Mouse (Mus musculus): ENCODE measurements around the gene Slc26a11. TPM values are rescaled to one million over a fixed set of nuclear protein-coding genes. Genes with fewer than 3 reads are reported as not detected.
"Not testable (repeated sequence)": the region's sequence is repeated elsewhere in the genome, so short reads cannot be mapped to it uniquely, and the experiment has no call there.

Gene Slc26a11
- polyA plus RNA-seq, 1 experiment from 2014 or later: 2.3 TPM

DNA sequence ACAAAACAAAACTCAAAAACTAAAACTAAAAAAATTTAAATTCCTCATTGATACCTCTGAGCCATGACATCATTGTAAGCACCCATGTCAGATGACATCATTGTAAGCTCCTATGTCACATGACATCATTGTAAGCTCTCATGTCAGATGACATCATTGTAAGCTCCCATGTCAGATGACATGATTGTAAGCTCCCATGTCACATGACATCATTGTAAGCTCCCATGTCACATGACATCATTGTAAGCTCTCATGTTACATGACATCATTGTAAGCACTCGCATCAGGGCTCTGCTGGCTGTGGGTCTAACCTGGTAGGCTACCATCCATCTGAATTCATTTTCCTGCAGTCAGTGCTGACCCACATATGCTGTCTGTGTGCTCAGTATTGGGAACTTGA is 23.2 kb downstream of the Slc26a11 start:
- H3K4me1 ChIP-seq (ENCODE audit: control insufficient read depth, low read depth, low read length): no peaks in the 10 kb centered on the region; the same call in 1 of the 2 replicates
- ATAC-seq (ENCODE audit: low read depth): no peak
- H3K27ac ChIP-seq (ENCODE audit: low read length): no peak overlapping the region
- H3K9me3 ChIP-seq (replicated peaks; ENCODE audit: control insufficient read depth, low read length): no peaks in the 10 kb centered on the region
- 72% methylated on average over 1 of the region's 1 CpGs for WGBS (ENCODE audit: insufficient replicate concordance)
- no peak overlapping the region for H3K4me2 ChIP-seq (ENCODE audit: low read depth, low read length)
- no peak overlapping the region for H3K4me3 ChIP-seq (ENCODE audit: low read depth, low read length)
- H3K9ac ChIP-seq (ENCODE audit: low read depth, low read length): no peak overlapping the region
- H3K27me3 ChIP-seq (ENCODE audit: control insufficient read depth, insufficient read depth, low read depth, low read length): no peaks in the 10 kb centered on the region
- no peaks in the 10 kb centered on the region for H3K36me3 ChIP-seq (ENCODE audit: control insufficient read depth, insufficient read depth)

- Histone ChIP-seq H3K4me3 (ENCODE audit: low read depth, low read length) (no peak overlapping the region), H3K9me3 (replicated peaks; ENCODE audit: control insufficient read depth, low read length) (no peaks in the 10 kb centered on the region), H3K36me3 (ENCODE audit: control insufficient read depth, insufficient read depth) (no peaks in the 10 kb centered on the region), H3K4me1 (ENCODE audit: control insufficient read depth, low read depth, low read length) (no peaks in the 10 kb centered on the region), H3K27ac (ENCODE audit: low read length) (no peak overlapping the region), H3K27me3 (ENCODE audit: control insufficient read depth, insufficient read depth, low read depth, low read length) (no peaks in the 10 kb centered on the region), H3K4me2 (ENCODE audit: low read depth, low read length) (no peak overlapping the region), H3K9ac (ENCODE audit: low read depth, low read length) (no peak overlapping the region)
- WGBS (ENCODE audit: insufficient replicate concordance): 59% methylated on average over 9 of the region's 9 CpGs
- no peak for ATAC-seq (ENCODE audit: low read depth)
These were observed 26.4 kb downstream of the Slc26a11 start for GRCm38 (mm10) chr11:119381631-119382337.

DNA sequence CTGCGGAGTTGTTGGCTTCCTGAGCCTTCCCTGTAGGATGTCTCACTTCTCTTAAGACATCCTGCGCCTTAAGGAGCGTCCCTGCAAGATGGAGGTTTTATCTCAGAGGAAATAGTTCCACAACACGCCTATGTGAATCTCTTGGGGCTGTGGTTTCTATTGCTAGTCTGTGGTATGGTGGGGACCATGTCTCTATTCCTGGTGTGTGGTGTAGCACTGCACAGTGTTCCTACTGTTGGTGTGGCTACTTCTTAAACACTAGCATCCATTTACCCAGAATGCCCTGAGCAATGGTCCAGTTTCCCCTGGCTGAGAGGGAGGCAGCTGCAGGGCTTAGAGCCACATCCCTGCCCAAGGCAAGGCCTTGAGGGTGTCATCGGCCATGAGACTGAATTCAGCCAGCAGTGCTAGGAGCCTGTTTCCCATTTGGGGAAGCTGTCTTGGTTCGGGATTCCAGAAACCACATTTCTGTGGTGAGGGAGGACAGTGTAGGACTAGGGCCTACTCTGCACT is 27.0 kb downstream of the Slc26a11 start:
- ATAC-seq (ENCODE audit: low read depth): no peak
- H3K9me3 ChIP-seq (replicated peaks; ENCODE audit: control insufficient read depth, low read length): no peaks in the 10 kb centered on the region
- no peak overlapping the region for H3K27ac ChIP-seq (ENCODE audit: low read length)
- no peak overlapping the region for H3K4me3 ChIP-seq (ENCODE audit: low read depth, low read length)
- no peaks in the 10 kb centered on the region for H3K4me1 ChIP-seq (ENCODE audit: control insufficient read depth, low read depth, low read length)
- H3K36me3 ChIP-seq (ENCODE audit: control insufficient read depth, insufficient read depth): no peaks in the 10 kb centered on the region
- no peak overlapping the region for H3K9ac ChIP-seq (ENCODE audit: low read depth, low read length)
- no peak overlapping the region for H3K4me2 ChIP-seq (ENCODE audit: low read depth, low read length)
- no peaks in the 10 kb centered on the region for H3K27me3 ChIP-seq (ENCODE audit: control insufficient read depth, insufficient read depth, low read depth, low read length)
- 32% methylated on average over 6 of the region's 6 CpGs for WGBS (ENCODE audit: insufficient replicate concordance)

GRCm38 (mm10) chr11:119384904-119385303 is 29.5 kb downstream of the Slc26a11 start:
- Histone ChIP-seq H3K4me3 (ENCODE audit: low read depth, low read length) (no peak overlapping the region), H3K9me3 (replicated peaks; ENCODE audit: control insufficient read depth, low read length) (no peaks in the 10 kb centered on the region), H3K4me2 (ENCODE audit: low read depth, low read length) (no peak overlapping the region), H3K27ac (ENCODE audit: low read length) (no peak overlapping the region), H3K36me3 (ENCODE audit: control insufficient read depth, insufficient read depth) (no peaks in the 10 kb centered on the region), H3K4me1 (ENCODE audit: control insufficient read depth, low read depth, low read length) (peaks cover 4% of the 10 kb centered on the region; the same call in 1 of the 2 replicates), H3K9ac (ENCODE audit: low read depth, low read length) (no peak overlapping the region), H3K27me3 (ENCODE audit: control insufficient read depth, insufficient read depth, low read depth, low read length) (peaks cover 10% of the 10 kb centered on the region)
- no peak for ATAC-seq (ENCODE audit: low read depth)
- WGBS (ENCODE audit: insufficient replicate concordance): 14% methylated on average over 4 of the region's 4 CpGs

DNA sequence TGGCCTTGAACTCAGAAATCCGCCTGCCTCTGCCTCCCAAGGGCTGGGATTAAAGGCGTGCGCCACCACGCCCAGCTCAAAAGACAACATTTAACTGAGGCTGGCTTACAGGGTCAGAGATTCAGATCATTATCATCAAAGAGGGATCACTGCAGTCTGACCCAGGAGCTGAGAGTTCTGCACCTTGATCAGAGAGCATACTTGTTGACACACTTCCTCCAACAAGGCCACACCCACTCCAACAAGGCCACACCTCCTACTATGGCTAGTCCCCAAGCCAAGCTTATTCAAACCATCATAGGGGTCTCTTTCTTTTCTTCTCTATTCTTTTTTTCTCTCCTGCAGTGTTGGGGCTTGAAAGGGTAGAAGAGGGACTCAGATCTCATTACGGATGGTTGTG is 30.9 kb downstream of the Slc26a11 start:
- Histone ChIP-seq H3K4me1 (ENCODE audit: control insufficient read depth, low read depth, low read length) (peaks cover 11% of the 10 kb centered on the region), H3K4me2 (ENCODE audit: low read depth, low read length) (no peak overlapping the region), H3K27me3 (ENCODE audit: control insufficient read depth, insufficient read depth, low read depth, low read length) (peaks cover 19% of the 10 kb centered on the region), H3K9me3 (replicated peaks; ENCODE audit: control insufficient read depth, low read length) (no peaks in the 10 kb centered on the region), H3K9ac (ENCODE audit: low read depth, low read length) (no peak overlapping the region), H3K4me3 (ENCODE audit: low read depth, low read length) (no peak overlapping the region), H3K27ac (ENCODE audit: low read length) (no peak overlapping the region), H3K36me3 (ENCODE audit: control insufficient read depth, insufficient read depth) (no peaks in the 10 kb centered on the region)
- ATAC-seq (ENCODE audit: low read depth): no peak
- WGBS (ENCODE audit: insufficient replicate concordance): 85% methylated on average over 5 of the region's 5 CpGs

DNA sequence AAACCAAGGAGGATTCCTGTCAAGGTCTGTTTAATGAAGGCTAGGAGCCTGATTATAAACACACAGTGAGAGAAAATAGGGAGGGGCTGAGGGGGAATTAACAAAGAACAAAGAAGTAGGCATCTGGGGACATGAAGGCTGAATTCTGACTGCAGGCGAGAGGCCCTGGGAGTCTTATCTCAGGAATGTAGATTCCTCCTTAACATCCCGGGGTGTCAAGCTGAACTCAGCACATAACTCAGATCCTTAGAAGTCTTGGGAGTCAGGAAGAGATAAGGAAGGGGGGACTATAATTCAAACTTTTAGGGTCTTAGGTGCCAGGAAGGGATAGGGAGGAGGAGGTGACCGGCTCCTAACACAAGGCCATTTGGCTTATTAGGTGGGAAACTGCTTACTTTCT is 31.9 kb downstream of the Slc26a11 start:
- Histone ChIP-seq H3K27me3 (ENCODE audit: control insufficient read depth, insufficient read depth, low read depth, low read length) (peaks cover 19% of the 10 kb centered on the region), H3K4me1 (ENCODE audit: control insufficient read depth, low read depth, low read length) (peaks cover 20% of the 10 kb centered on the region)
- WGBS (ENCODE audit: insufficient replicate concordance): 18% methylated on average over 3 of the region's 3 CpGs
- not testable (repeated sequence) for H3K36me3 ChIP-seq (ENCODE audit: control insufficient read depth, insufficient read depth); H3K9me3 ChIP-seq (replicated peaks; ENCODE audit: control insufficient read depth, low read length); H3K9ac ChIP-seq (ENCODE audit: low read depth, low read length); ATAC-seq (ENCODE audit: low read depth); H3K4me3 ChIP-seq (ENCODE audit: low read depth, low read length); H3K27ac ChIP-seq (ENCODE audit: low read length); H3K4me2 ChIP-seq (ENCODE audit: low read depth, low read length)

- peak; percentile 31 for ATAC-seq (ENCODE audit: low read depth)
- H3K36me3 ChIP-seq (ENCODE audit: control insufficient read depth, insufficient read depth): no peaks in the 10 kb centered on the region
- H3K4me1 ChIP-seq (ENCODE audit: control insufficient read depth, low read depth, low read length): peaks cover 33% of the 10 kb centered on the region
- H3K4me3 ChIP-seq (ENCODE audit: low read depth, low read length): peak overlapping the region; percentile 71
- peak overlapping the region; percentile 81 for H3K27ac ChIP-seq (ENCODE audit: low read length)
- WGBS (ENCODE audit: insufficient replicate concordance): under 1% methylated on average over 35 of the region's 35 CpGs
- H3K9me3 ChIP-seq (replicated peaks; ENCODE audit: control insufficient read depth, low read length): no peaks in the 10 kb centered on the region
- peak overlapping the region; percentile 66 for H3K9ac ChIP-seq (ENCODE audit: low read depth, low read length)
- H3K4me2 ChIP-seq (ENCODE audit: low read depth, low read length): peak overlapping the region; percentile 95
- H3K27me3 ChIP-seq (ENCODE audit: control insufficient read depth, insufficient read depth, low read depth, low read length): peaks cover 19% of the 10 kb centered on the region
These were observed 34.5 kb downstream of the Slc26a11 start for GRCm38 (mm10) chr11:119389851-119390270.

DNA sequence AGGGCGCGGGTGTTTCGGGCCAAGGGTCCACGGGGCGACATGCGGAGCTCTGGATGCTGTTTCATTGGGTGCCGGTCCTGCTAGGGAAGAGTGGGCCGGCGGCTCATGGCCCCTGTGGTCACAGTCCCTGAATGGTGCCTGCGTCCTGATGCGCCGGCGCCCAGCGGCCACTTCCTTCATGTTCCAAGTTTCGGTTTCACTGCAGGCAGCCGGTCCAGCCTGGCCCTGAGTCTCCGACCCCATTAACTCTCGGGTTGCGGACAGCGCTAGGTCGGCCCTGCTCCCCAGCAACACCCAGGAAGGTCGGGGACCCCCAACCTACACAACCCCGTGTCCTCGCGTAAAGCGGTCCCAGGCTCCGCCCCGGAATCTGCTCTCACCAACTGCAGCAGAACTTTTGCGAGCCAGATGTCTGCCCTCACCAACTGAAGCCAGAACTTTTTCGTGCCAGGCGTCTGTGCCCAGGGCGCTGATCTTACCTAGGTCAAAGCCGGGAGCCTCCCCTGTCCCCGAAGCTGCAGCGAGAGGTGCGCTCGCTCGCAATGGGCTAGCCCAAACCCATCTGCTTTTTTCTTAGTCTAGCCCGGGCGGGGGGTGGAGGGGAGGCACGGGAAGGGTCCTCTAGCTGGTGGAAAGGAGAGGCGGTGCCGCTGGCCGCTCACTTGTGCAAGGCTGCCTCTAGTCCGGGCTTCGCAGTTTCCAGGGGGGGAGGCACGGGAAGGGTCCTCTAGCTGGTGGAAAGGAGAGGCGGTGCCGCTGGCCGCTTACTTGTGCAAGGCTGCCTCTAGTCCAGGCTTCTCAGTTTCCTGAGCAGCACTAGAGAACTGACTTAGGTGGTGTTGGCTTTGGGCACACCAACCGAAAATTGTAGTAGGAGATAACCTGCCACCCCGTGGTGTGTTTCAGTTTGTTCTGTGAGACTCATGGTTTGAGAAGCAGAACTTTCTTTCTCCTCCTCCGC is 35.2 kb downstream of the Slc26a11 start:
- H3K9me3 ChIP-seq (replicated peaks; ENCODE audit: control insufficient read depth, low read length): no peaks in the 10 kb centered on the region
- H3K36me3 ChIP-seq (ENCODE audit: control insufficient read depth, insufficient read depth): no peaks in the 10 kb centered on the region
- H3K4me1 ChIP-seq (ENCODE audit: control insufficient read depth, low read depth, low read length): peaks cover 33% of the 10 kb centered on the region
- ATAC-seq (ENCODE audit: low read depth): peak; percentile 11; the same call in 1 of the 2 replicates
- H3K27me3 ChIP-seq (ENCODE audit: control insufficient read depth, insufficient read depth, low read depth, low read length): peaks cover 19% of the 10 kb centered on the region
- WGBS (ENCODE audit: insufficient replicate concordance): under 1% methylated on average over 53 of the region's 53 CpGs
- H3K27ac ChIP-seq (ENCODE audit: low read length): peak overlapping the region; percentile 81
- H3K4me3 ChIP-seq (ENCODE audit: low read depth, low read length): peak overlapping the region; percentile 71
- H3K9ac ChIP-seq (ENCODE audit: low read depth, low read length): peak overlapping the region; percentile 66
- H3K4me2 ChIP-seq (ENCODE audit: low read depth, low read length): peak overlapping the region; percentile 95
